26 mouse cellular contexts compared by ENCODE assay signal in the genomic region with DNA sequence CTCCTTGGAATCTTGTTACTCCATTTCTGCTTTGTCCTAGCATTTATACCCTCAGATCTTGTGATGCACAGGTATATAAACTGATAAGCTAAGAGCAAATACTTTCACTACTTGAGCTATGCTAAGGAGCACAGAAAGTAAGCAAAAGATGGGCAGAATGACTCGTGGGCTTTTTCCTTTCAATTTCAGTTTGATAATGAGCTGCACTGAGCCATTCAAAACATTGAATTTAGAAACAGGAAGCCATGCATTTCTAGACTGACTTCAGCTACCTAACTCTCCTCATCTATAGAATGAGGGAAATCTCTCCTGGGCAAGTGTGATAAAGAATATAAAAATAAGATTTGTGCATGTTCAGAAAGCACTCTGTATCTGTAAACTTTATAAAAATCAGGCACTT.
DNase-seq lines count a peak whose midpoint lies in the region; ATAC-seq lines count a peak whose summit lies in the region.
"Had no signal": no experiment of that assay in that cellular context is flagged by ENCODE, and none has a peak within 500 bp of the region (broad histone marks: within the 10 kb centered on the region; RNA-seq: fewer than 3 reads in every experiment).

No protein-coding gene starts in this region.

- no peaks in the 10 kb centered on the region for H3K27me3 ChIP-seq in megakaryocyte, embryonic 14.5 days (replicated peaks)
- H3K27me3 ChIP-seq: embryonic facial prominence, embryonic 13.5 days; forebrain, embryonic 13.5 days had no signal

- peak overlapping the region; percentile 66 for H3K4me3 ChIP-seq in megakaryocyte, embryonic 14.5 days (replicated peaks)
- H3K4me3 ChIP-seq: embryonic facial prominence, embryonic 10.5 days; embryonic facial prominence, embryonic 13.5 days; erythroblast, embryonic 14.5 days; forebrain, embryonic 13.5 days; gastrocnemius, adult 2 months had no signal

- no peaks in the 10 kb centered on the region for H3K36me3 ChIP-seq in megakaryocyte, embryonic 14.5 days (replicated peaks; ENCODE audit: low read length)
- H3K36me3 ChIP-seq: embryonic facial prominence, embryonic 10.5 days; embryonic facial prominence, embryonic 13.5 days; G1E had no signal

- no peaks in the 10 kb centered on the region for H3K4me1 ChIP-seq in megakaryocyte, embryonic 14.5 days
- H3K4me1 ChIP-seq: embryonic facial prominence, embryonic 13.5 days had no signal

- no peaks in the 10 kb centered on the region for H3K9me3 ChIP-seq in megakaryocyte, embryonic 14.5 days
- H3K9me3 ChIP-seq: embryonic facial prominence, embryonic 13.5 days; forebrain, embryonic 13.5 days; G1E had no signal

- no peak for DNase-seq in kidney, postnatal 10 days
- DNase-seq in layer of hippocampus, adult 9-10 months (ENCODE audit: low spot score), result no peak
- no peak for DNase-seq in kidney, adult 11 months
- DNase-seq: adrenal gland, adult 2 months; adrenal gland, postnatal 14 days; cerebellum, adult 11 months; cerebellum, adult 2 months; cerebellum, adult 9-11 months; cerebellum, postnatal 25 days; embryo, embryonic 11 days; gastrocnemius, adult 2 months; gastrocnemius, postnatal 14 days; heart, adult 11 months; heart, postnatal 36 days had no signal

- ATAC-seq in megakaryocyte, adult 5-6 weeks (ENCODE audit: poor library complexity, severe bottlenecking), result no peak
- peak; percentile 58 for ATAC-seq in CD4-positive, CD25-positive, alpha-beta regulatory T cell, adult 4 months
- ATAC-seq in common myeloid progenitor, adult 5-6 weeks (replicated peaks; ENCODE audit: low read depth, poor library complexity, severe bottlenecking), result 0 out of 2 replicates have a peak, but pooled peaks have one; percentile 36
- ATAC-seq: forebrain, embryonic 13.5 days; forebrain, embryonic 16.5 days; hindbrain, postnatal 0 days; inflammation-experienced regulatory T-cells, adult 6 months had no signal
